Mouse (Mus musculus) forebrain, embryonic 13.5 days (tissue): ENCODE results near the gene Ssr4. TPM values are rescaled to one million over a fixed set of nuclear protein-coding genes. Genes with fewer than 3 reads are reported as not detected.

Experiments used
- ATAC-seq: fragments of 200-750 bp; cut with Nextera tagmentation; 2 replicates; pipeline ENCODE4 v1.8.0; 2017
- H3K27ac ChIP-seq: fragments of 300-500 bp; sonication (generic); 2 replicates; pipeline ENCODE4 v1.5.1; 2015; ENCODE audit warnings: inconsistent platforms, mild to moderate bottlenecking, moderate library complexity
- H3K27me3 ChIP-seq: fragments of 300-500 bp; sonication (generic); 2 replicates; pipeline ENCODE4 v1.6.1; 2015; ENCODE audit warnings: mild to moderate bottlenecking, inconsistent platforms
- H3K36me3 ChIP-seq: fragments of 300-500 bp; sonication (generic); 2 replicates; pipeline ENCODE4 v1.6.1; 2015; ENCODE audit warnings: mild to moderate bottlenecking, inconsistent platforms; ENCODE audit not compliant: poor library complexity, severe bottlenecking
- H3K4me1 ChIP-seq: fragments of 300-500 bp; sonication (generic); 2 replicates; pipeline ENCODE4 v1.6.1; 2015; ENCODE audit warnings: inconsistent platforms
- H3K4me2 ChIP-seq: fragments of 300-500 bp; sonication (generic); 2 replicates; pipeline ENCODE4 v1.6.1; 2015; ENCODE audit warnings: inconsistent platforms, mild to moderate bottlenecking, moderate library complexity
- H3K4me3 ChIP-seq: fragments of 300-500 bp; sonication (generic); 2 replicates; pipeline ENCODE4 v1.5.1; 2015; ENCODE audit warnings: mild to moderate bottlenecking, inconsistent platforms
- H3K9ac ChIP-seq: fragments of 300-500 bp; sonication (generic); 2 replicates; pipeline ENCODE4 v1.6.1; 2015; ENCODE audit warnings: mild to moderate bottlenecking, inconsistent platforms
- H3K9me3 ChIP-seq: fragments of 300-500 bp; sonication (generic); replicated peaks from 2 replicates; pipeline ENCODE4 v1.6.1; 2016; ENCODE audit warnings: inconsistent platforms
- WGBS: fragments of 180-500 bp; shearing (Covaris S2); methylation state at CpG from one replicate; pipeline ENCODE4 v1.1.7; 2015; 5-methylcytosine and 5-hydroxymethylcytosine counted together
- polyA plus RNA-seq: library from polyadenylated mRNA; unstranded; fragments of >200 nt; fragmentation: Nextera tagmentation; extraction: Ambion mirVana; gene quantifications from 2 replicates; pipeline ENCODE4 v1.2.1, GENCODE M21; 2015

Ssr4 gene
- polyA plus RNA-seq, 1 experiment from 2014 or later = 129 TPM

DNA sequence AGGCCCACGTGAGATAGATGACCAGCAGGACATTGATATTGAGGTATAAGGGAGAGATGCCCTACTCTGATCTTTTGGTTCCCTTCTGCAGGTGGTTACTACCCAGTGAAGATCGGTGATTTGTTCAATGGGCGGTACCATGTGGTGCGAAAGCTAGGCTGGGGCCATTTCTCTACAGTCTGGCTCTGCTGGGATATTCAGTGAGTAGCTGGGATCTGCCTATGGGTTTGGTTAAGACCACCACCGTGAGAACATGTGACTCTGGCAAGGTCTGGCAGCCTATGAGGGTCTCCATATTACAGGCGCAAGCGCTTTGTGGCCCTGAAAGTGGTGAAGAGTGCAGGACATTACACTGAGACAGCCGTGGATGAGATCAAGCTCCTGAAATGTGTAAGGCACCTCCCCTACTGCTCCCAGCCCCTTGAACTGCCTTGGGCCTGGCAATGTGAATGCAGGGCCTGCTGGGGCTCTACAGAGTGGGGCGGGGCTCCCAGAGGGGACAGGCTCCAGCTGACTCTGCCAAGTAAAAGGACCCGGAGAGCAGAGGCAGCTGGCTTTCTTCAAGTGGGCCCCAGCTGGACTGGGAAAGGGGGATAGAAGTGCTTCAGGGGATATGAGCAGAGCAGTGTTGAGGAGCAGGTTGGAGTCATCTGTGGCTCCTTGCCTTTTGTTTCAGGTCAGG lies 11.9 kb upstream of the Ssr4 start:
- 69% methylated on average over 10 of the region's 10 CpGs for WGBS
- peak; percentile 61 for ATAC-seq
- no peaks in the 10 kb centered on the region for H3K9me3 ChIP-seq
- no peak overlapping the region for H3K27ac ChIP-seq
- H3K4me3 ChIP-seq = no peak overlapping the region
- no peaks in the 10 kb centered on the region for H3K4me1 ChIP-seq
- H3K4me2 ChIP-seq = no peak overlapping the region
- no peak overlapping the region for H3K9ac ChIP-seq
- H3K27me3 ChIP-seq = no peaks in the 10 kb centered on the region
- peaks cover 39% of the 10 kb centered on the region for H3K36me3 ChIP-seq

DNA sequence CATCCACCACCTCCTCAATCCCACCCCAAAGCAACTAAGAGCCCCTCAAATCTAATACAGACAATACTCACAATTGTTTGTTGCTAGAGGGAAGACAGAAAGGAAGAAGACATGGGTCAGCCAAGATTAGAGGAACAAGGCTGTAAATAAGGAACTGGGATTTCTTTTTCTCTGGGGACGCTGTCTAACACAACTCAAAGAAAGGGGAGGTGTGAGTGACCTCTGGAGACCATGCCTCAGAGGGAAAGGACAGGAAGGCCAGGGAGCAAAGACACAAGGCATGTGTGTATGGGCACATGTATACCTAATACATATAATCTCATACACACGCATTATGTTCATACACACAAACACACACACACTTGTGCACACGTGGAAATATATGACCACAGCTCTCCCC lies 4.6 kb upstream of the Ssr4 start:
- Histone ChIP-seq H3K4me1 (peaks cover 11% of the 10 kb centered on the region; the same call in 1 of the 2 replicates), H3K36me3 (peaks cover 50% of the 10 kb centered on the region), H3K4me2 (no peak overlapping the region), H3K27ac (no peak overlapping the region), H3K9ac (no peak overlapping the region), H3K4me3 (no peak overlapping the region), H3K9me3 (no peaks in the 10 kb centered on the region), H3K27me3 (no peaks in the 10 kb centered on the region)
- WGBS = 92% methylated on average over 3 of the region's 3 CpGs
- ATAC-seq = no peak

DNA sequence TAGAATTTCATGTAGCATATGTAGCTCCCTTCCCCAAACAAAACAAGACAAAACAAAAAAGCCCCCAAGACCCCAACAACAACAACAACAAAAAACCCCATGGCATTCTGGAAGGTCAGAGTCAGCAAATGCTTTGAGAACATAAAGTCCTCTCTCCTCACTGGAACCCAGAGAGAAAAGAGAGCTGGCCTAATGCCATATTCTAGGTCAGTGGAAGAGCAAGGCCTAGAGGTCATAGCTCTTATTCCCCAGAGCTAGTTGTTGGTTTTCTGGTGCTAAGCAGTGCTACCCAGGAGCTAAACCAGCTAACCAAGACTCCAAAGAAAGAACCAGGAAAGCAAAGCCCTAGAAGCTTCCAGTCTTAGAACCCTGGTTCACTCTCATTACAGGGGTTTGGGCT lies 1.2 kb upstream of the Ssr4 start:
- peak overlapping the region; percentile 56 for H3K4me3 ChIP-seq
- ATAC-seq = no peak
- peaks cover 25% of the 10 kb centered on the region for H3K4me1 ChIP-seq
- peaks cover 27% of the 10 kb centered on the region for H3K36me3 ChIP-seq
- H3K27ac ChIP-seq = no peak overlapping the region
- no peaks in the 10 kb centered on the region for H3K9me3 ChIP-seq
- H3K4me2 ChIP-seq = peak overlapping the region; percentile 66
- H3K9ac ChIP-seq = peak overlapping the region; percentile 73
- no peaks in the 10 kb centered on the region for H3K27me3 ChIP-seq

DNA sequence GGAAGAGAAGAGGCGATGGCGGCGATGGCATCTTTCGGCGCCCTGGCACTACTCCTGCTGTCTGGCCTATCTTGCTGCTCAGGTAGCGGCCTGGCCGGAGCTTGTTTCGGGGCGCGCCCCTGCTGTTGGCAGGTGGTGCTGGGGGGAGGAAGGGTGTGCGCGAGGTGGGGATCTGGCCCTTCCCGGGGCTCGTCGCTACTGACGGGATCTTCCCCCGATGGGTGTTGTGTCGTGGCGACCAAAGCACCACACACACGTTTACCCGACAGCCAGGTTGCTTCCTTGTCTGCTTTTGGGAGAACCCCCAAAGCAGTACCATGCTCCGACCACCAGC lies 364 bp downstream of the Ssr4 start:
- peak overlapping the region; percentile 73 for H3K9ac ChIP-seq
- peak; percentile 54; the same call in 1 of the 2 replicates for ATAC-seq
- H3K36me3 ChIP-seq = peaks cover 24% of the 10 kb centered on the region; the same call in 1 of the 2 replicates
- peak overlapping the region; percentile 84 for H3K27ac ChIP-seq
- no peaks in the 10 kb centered on the region for H3K9me3 ChIP-seq
- 15% methylated on average over 19 of the region's 22 CpGs for WGBS
- H3K4me1 ChIP-seq = peaks cover 25% of the 10 kb centered on the region
- peak overlapping the region; percentile 56 for H3K4me3 ChIP-seq
- H3K4me2 ChIP-seq = peak overlapping the region; percentile 67
- H3K27me3 ChIP-seq = no peaks in the 10 kb centered on the region

DNA sequence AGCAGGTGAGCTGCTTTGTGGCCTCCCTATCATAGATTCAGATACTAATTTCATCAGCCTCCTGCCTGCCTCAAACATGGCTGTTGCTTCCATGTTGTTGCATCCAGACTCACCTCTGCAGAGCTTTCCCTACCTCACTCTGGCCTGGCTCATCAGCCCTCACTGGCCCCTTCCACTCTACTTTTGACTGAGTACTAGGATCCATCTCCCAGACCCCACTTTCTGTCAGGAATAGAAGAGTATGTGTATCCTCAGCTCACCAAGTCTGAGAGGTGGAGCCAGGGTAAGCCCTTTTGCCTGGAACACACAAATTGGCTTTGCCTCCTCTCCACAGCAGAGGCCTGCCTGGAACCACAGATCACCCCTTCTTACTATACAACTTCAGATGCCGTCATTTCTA lies 1.7 kb downstream of the Ssr4 start:
- Histone ChIP-seq H3K9me3 (no peaks in the 10 kb centered on the region), H3K27me3 (no peaks in the 10 kb centered on the region), H3K36me3 (peaks cover 22% of the 10 kb centered on the region; the same call in 1 of the 2 replicates), H3K4me1 (peaks cover 25% of the 10 kb centered on the region), H3K9ac (no peak overlapping the region; the same call in 1 of the 2 replicates), H3K4me3 (no peak overlapping the region), H3K4me2 (peak overlapping the region; percentile 67), H3K27ac (no peak overlapping the region)
- no peak for ATAC-seq
- WGBS = 85% methylated on average over 1 of the region's 1 CpGs

DNA sequence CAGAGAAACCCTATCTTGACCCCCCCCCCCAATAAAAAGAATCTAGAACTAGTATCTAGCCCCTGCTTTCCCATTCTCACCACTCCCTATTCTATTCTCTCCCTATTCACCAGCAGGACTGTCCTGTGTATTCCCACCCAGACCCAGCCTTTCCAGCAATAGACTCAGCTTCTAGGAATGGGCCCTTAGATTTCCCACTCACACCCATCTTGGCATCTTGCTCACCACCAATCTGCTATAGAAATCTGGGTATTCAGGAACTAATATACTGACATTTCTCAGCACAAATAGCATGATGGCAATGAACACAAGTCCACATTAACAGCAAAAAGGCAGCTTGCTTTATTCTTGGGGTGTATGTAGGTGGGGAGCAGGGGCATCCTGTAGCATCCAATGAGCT lies 6.2 kb downstream of the Ssr4 start:
- no peak for ATAC-seq
- H3K27ac ChIP-seq = no peak overlapping the region
- no peak overlapping the region for H3K4me3 ChIP-seq
- H3K4me2 ChIP-seq = no peak overlapping the region
- H3K9me3 ChIP-seq = no peaks in the 10 kb centered on the region
- H3K27me3 ChIP-seq = no peaks in the 10 kb centered on the region
- peaks cover 9% of the 10 kb centered on the region for H3K4me1 ChIP-seq
- H3K36me3 ChIP-seq = peaks cover 43% of the 10 kb centered on the region
- H3K9ac ChIP-seq = no peak overlapping the region

DNA sequence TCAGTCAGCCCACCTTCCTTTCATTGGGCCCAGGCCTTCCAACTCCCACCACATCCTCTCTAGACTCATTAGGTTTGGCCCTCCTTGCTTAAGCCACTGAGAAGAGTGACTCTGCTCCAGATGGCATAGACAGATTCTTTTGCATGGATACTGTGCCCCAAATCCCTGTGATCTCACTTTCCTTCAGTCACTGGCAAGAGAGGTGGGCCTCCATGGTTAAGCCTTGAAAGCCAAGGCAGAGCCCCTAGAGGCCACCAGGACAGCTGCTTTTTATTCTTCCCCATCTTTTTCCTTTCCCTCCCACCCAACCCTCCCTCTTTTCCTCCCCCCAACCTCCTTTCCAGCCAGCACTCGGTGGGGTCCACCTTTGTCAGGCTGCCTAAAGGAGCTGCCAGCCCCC lies 6.7 kb downstream of the Ssr4 start:
- ATAC-seq = 0 out of 2 replicates have a peak, but pooled peaks have one; percentile 20

DNA sequence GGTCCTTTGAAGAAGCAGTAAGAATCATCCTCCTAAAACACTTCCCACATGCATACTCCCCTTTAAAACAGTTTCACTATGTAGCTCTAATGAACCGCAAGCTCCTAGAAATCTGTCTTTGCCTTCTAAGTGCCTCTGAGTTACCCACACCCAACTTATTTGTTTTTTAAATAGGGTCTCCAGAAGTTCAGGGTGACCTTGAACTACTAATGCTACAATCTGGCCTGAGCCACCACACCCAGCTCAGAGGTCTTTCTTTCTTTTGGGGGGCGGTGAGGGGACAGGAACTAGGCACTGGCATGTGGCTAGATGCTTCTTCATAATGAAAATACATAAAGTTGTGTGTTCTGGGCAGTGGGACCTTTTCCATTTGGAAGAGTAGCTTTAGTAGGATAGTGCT lies 10.7 kb downstream of the Ssr4 start:
- Histone ChIP-seq H3K4me2 (no peak overlapping the region), H3K36me3 (peaks cover 22% of the 10 kb centered on the region), H3K27me3 (no peaks in the 10 kb centered on the region), H3K9me3 (no peaks in the 10 kb centered on the region), H3K27ac (no peak overlapping the region), H3K9ac (no peak overlapping the region), H3K4me1 (no peaks in the 10 kb centered on the region), H3K4me3 (no peak overlapping the region)
- WGBS = 85% methylated on average over 2 of the region's 2 CpGs
- no peak for ATAC-seq

More for the DNA sequence above, 6.7 kb downstream of the Ssr4 start:
- H3K4me2 ChIP-seq = no peak overlapping the region
- no peak overlapping the region for H3K4me3 ChIP-seq
- H3K36me3 ChIP-seq = peaks cover 44% of the 10 kb centered on the region
- H3K9me3 ChIP-seq = no peaks in the 10 kb centered on the region
- no peak overlapping the region for H3K27ac ChIP-seq
- 22% methylated on average over 1 of the region's 1 CpGs for WGBS
- peaks cover 5% of the 10 kb centered on the region for H3K4me1 ChIP-seq
- H3K27me3 ChIP-seq = no peaks in the 10 kb centered on the region
- no peak overlapping the region for H3K9ac ChIP-seq

DNA sequence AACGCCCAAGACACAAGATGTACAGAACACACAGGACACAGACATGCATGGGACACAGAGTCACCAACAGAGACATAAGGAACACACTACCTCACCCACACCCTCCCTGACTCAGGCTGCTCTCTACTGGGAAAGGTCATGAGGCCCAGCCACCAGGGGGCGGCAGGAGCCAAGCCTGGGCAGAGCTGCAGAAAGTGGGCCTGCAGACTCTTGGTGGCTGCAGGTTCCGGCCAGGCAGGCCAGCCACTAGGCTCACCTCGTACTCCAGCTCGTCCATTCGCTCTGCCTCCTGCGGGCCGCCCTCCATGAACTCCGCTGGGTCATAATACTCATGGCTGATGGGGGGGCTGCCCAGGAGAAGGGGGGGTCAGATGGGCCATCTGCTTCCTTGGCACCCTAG lies 11.7 kb downstream of the Ssr4 start:
- no peak overlapping the region for H3K4me2 ChIP-seq
- no peak overlapping the region for H3K27ac ChIP-seq
- peaks cover 22% of the 10 kb centered on the region for H3K36me3 ChIP-seq
- H3K4me1 ChIP-seq = no peaks in the 10 kb centered on the region
- no peak overlapping the region for H3K9ac ChIP-seq
- ATAC-seq = peak; percentile 63
- H3K9me3 ChIP-seq = no peaks in the 10 kb centered on the region
- no peaks in the 10 kb centered on the region for H3K27me3 ChIP-seq
- 26% methylated on average over 9 of the region's 9 CpGs for WGBS
- H3K4me3 ChIP-seq = no peak overlapping the region

DNA sequence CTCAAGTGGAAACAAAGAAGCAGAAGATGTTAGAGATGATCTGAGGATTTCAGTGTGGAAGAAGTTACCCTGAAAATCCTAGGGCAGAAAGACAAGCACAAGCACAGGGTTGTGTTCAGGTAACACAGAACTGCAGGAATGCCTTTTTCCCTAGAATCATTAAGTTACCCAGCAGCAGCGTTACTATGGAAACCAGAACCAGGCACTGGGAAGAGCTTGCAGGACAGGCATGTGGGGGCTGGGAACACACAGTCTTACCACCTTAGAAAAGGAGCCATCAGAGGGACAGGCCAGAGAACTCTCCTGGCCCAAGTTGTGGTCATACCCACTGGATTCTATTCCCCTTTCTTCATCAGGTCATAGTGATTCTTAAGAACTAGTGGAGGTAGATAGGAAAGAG lies 19.0 kb downstream of the Ssr4 start:
- Histone ChIP-seq H3K36me3 (no peaks in the 10 kb centered on the region), H3K9me3 (no peaks in the 10 kb centered on the region), H3K4me3 (no peak overlapping the region), H3K4me1 (0 out of 2 replicates have a peak, but pooled peaks cover 5% of the 10 kb centered on the region), H3K4me2 (no peak overlapping the region), H3K27me3 (no peaks in the 10 kb centered on the region), H3K27ac (no peak overlapping the region), H3K9ac (no peak overlapping the region)
- peak; percentile 51; the same call in 1 of the 2 replicates for ATAC-seq
- 47% methylated on average over 1 of the region's 1 CpGs for WGBS

DNA sequence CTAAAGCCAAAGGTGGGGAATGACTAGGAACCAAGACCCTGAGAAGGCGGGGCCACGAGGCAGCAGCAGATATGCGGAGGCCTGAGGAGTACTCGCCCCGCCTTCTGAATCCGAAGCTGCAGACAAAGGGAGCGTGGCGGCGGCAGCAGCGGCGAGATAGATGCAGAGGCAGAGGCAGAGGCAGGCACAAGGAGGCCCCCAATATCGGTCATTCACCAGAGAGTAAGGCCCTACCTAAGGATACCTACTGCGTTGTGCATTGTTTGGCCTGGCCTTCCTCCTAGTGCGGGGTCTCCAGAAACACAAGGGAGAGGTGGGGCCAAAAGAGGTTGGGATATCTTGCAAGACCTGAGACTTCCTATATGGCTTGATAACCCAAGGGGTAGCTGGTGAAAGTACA lies 28.2 kb downstream of the Ssr4 start:
- WGBS = 13% methylated on average over 14 of the region's 14 CpGs
- peak; percentile 91 for ATAC-seq
- no peaks in the 10 kb centered on the region for H3K36me3 ChIP-seq
- peak overlapping the region; percentile 72 for H3K9ac ChIP-seq
- H3K4me2 ChIP-seq = peak overlapping the region; percentile 55
- H3K4me1 ChIP-seq = no peaks in the 10 kb centered on the region
- no peaks in the 10 kb centered on the region for H3K9me3 ChIP-seq
- peak overlapping the region; percentile 66 for H3K27ac ChIP-seq
- peak overlapping the region; percentile 31 for H3K4me3 ChIP-seq
- no peaks in the 10 kb centered on the region for H3K27me3 ChIP-seq

DNA sequence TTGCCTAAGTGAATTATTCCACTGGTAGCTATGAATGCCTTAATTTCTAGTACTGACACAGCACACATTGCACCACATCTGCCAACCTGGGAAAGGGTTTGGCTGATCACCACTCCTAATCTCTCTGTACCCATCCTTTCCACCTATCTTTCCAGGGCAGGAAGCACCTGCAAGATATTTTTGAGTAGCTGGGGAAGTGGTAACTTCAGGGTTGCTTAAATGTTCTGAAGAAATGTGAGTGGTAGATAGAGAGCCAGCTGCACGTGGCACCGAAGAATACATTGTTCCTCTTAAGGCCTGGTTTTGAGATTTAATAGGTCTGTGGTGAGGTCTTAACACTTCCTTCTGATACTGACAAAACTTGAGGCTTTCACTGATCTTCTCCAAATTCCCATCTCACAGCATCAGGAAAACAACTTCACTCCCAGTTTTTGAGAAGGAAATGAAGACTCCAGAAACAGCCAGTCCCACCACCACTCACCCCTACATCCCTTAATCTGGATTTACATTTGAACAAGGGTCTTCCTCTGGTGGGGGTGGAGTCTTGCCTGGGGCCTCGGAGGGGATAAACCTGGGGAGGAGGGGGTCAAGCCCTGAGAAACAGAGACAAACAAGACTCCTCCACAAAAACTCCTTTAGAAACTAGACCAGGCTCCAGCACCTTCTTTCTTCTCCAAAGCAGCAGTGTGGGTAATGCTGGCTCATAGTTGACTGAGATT lies 29.9 kb downstream of the Ssr4 start:
- Histone ChIP-seq H3K9ac (no peak overlapping the region), H3K4me3 (no peak overlapping the region), H3K27ac (no peak overlapping the region), H3K36me3 (no peaks in the 10 kb centered on the region), H3K4me2 (no peak overlapping the region), H3K4me1 (no peaks in the 10 kb centered on the region), H3K27me3 (no peaks in the 10 kb centered on the region), H3K9me3 (no peaks in the 10 kb centered on the region)
- ATAC-seq = no peak
- 54% methylated on average over 3 of the region's 3 CpGs for WGBS
